Mouse (Mus musculus) B cell, adult 62 days (primary cell): Measurements from ENCODE around the gene Skint3. TPM values are rescaled to one million over a fixed set of nuclear protein-coding genes. Genes with fewer than 3 reads are reported as not detected.

ENCODE experiments used
- total RNA-seq: library from RNA; stranded (reverse); gene quantifications from 4 replicates; pipeline ENCODE4 v1.2.4, GENCODE M21; 2023

Skint3 gene
- not detected in 4 replicates for total RNA-seq

DNA sequence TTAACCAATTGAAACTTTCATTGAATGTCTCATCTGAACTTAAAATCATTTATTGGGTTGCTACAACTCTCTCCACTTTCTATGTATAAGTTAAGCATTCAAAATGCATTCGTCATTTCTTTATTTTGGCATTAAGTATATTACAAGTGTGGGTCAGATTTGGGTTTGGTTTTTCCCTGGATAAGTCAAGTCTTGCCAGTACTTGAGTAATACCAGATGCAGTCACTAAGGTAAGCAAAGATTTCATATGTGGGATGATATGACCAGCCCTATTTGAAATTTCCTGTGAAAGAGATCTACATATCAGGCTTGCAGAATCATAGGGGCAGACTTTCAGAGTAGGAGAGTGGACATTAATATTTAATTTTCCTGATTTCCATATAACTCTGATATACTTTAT lies at the start of gene Skint3:
Gene Skint3, plus strand, starts transcription at position 301 of the 400 bp plus-strand sequence.

Other genes with a start within 250 kb of the Skint3 start
- gene Skint1, start 226.0 kb upstream of the Skint3 start, total RNA-seq = not detected in 4 replicates
- gene Skint4, start 160.2 kb upstream of the Skint3 start, total RNA-seq = not detected in 4 replicates
- not detected in 4 replicates for gene Skint9, start 201.7 kb downstream of the Skint3 start, total RNA-seq